Mouse (Mus musculus) T-helper 1 cell (primary cell): ENCODE results near the gene Fam19a1.

Experiments used
- in situ Hi-C: fragments of 300-600 bp; cut with MboI, MseI; formaldehyde crosslinking; loops from one replicate; pipeline ENCODE4 v1.15.1; 2025; ENCODE audit warnings: high pct_unique_total_duplicates

Fam19a1 gene

GRCm38 (mm10) chr6:96437814-96438213 is 324.9 kb downstream of the Fam19a1 start:
- in situ Hi-C loops = no loop called here

- in situ Hi-C loops = no loop called here
These were observed 326.5 kb downstream of the Fam19a1 start for GRCm38 (mm10) chr6:96439419-96439818.

- in situ Hi-C loops = no loop called here
These were observed 329.0 kb downstream of the Fam19a1 start for GRCm38 (mm10) chr6:96441971-96442370.

GRCm38 (mm10) chr6:96447466-96447865 is 334.5 kb downstream of the Fam19a1 start:
- in situ Hi-C loops = no loop called here

- in situ Hi-C loops = no loop called here
These were observed 343.3 kb downstream of the Fam19a1 start for GRCm38 (mm10) chr6:96456266-96456665.

GRCm38 (mm10) chr6:96457590-96458259 is 344.8 kb downstream of the Fam19a1 start:
- in situ Hi-C loops = no loop called here

- in situ Hi-C loops = no loop called here
These were observed 346.1 kb downstream of the Fam19a1 start for GRCm38 (mm10) chr6:96459041-96459440.

- in situ Hi-C loops = no loop called here
These were observed 386.5 kb downstream of the Fam19a1 start for GRCm38 (mm10) chr6:96499464-96499863.

- in situ Hi-C loops = no loop called here
These were observed 428.6 kb downstream of the Fam19a1 start for GRCm38 (mm10) chr6:96541600-96541999.

- in situ Hi-C loops = no loop called here
These were observed 431.9 kb downstream of the Fam19a1 start for GRCm38 (mm10) chr6:96544832-96545231.

GRCm38 (mm10) chr6:96550431-96550830 is 437.5 kb downstream of the Fam19a1 start:
- in situ Hi-C loops = no loop called here

GRCm38 (mm10) chr6:96578649-96579048 is 465.7 kb downstream of the Fam19a1 start:
- in situ Hi-C loops = no loop called here

- in situ Hi-C loops = no loop called here
These were observed 467.8 kb downstream of the Fam19a1 start for GRCm38 (mm10) chr6:96580726-96581125.

GRCm38 (mm10) chr6:96581187-96581586 is 468.2 kb downstream of the Fam19a1 start:
- in situ Hi-C loops = no loop called here

- in situ Hi-C loops = no loop called here
These were observed 474.5 kb downstream of the Fam19a1 start for GRCm38 (mm10) chr6:96587427-96587826.

- in situ Hi-C loops = no loop called here
These were observed 480.1 kb downstream of the Fam19a1 start for GRCm38 (mm10) chr6:96593031-96593430.

- in situ Hi-C loops = no loop called here
These were observed 482.2 kb downstream of the Fam19a1 start for GRCm38 (mm10) chr6:96595201-96595600.

- in situ Hi-C loops = no loop called here
These were observed 511.2 kb downstream of the Fam19a1 start for GRCm38 (mm10) chr6:96624196-96624595.

GRCm38 (mm10) chr6:96631518-96631917 is 518.6 kb downstream of the Fam19a1 start:
- in situ Hi-C loops = no loop called here

- in situ Hi-C loops = no loop called here
These were observed 519.3 kb downstream of the Fam19a1 start for GRCm38 (mm10) chr6:96632243-96632642.

GRCm38 (mm10) chr6:96635663-96636062 is 522.7 kb downstream of the Fam19a1 start:
- in situ Hi-C loops = no loop called here

GRCm38 (mm10) chr6:96648742-96649141 is 535.8 kb downstream of the Fam19a1 start:
- in situ Hi-C loops = no loop called here

- in situ Hi-C loops = no loop called here
These were observed 536.3 kb downstream of the Fam19a1 start for GRCm38 (mm10) chr6:96649267-96649666.

GRCm38 (mm10) chr6:96666311-96666710 is 553.4 kb downstream of the Fam19a1 start:
- in situ Hi-C loops = no loop called here
